Mouse (Mus musculus): Measurements from ENCODE around the gene Olfr47. TPM values are rescaled to one million over a fixed set of nuclear protein-coding genes. Genes with fewer than 3 reads are reported as not detected.

Olfr47 gene
- polyA plus RNA-seq, 1 experiment from 2014 or later: not detected

DNA sequence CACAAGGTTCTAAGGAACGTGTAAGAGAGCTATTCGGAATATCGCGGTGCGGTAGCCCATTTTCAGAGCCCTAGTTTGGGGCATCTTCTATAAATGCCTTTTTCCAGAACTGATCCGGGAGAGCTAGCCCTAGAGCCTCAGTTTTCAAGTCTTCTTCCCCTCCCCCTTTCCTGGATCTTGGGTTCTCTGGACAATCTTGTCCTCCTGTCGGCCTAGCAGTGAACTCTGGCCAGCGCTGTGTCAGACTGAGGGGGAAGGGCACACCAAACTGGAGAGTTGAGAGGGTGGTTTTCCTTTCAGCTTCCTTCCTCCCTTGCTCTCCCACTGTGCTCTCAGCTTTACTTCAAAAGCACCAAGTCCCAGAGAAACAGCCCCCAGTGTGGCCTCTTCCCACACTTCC is 35.0 kb downstream of the Olfr47 start:
- peak; percentile 48 for DNase-seq (ENCODE audit: low spot score)
- peak overlapping the region; percentile 74 for H3K4me3 ChIP-seq
- WGBS: 2% methylated on average over 8 of the region's 8 CpGs

DNA sequence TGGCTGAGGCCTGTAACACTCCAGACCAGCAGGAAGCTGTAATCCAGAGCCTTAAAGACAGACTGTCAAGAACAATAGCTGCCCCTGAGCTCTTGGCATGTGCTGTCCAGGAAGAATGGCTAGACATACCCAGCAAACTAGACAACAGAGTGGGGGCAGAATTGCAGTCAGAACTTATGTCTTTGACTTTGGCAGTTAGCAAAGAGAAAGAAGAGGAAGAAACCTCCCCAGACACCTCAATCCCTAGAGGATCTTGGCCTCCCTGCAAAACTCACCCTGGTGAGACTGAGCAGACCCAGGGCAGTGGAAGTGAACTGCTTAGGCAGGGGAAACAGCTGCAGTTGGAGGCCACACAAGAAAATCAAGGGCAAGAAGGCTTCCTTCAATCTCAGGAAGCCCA is 41.3 kb downstream of the Olfr47 start:
- H3K27ac ChIP-seq (replicated peaks): no peak overlapping the region
- H3K27me3 ChIP-seq (replicated peaks; ENCODE audit: low read depth, poor library complexity, severe bottlenecking): peaks cover 1% of the 10 kb centered on the region; the same call in 1 of the 2 replicates
- no peaks in the 10 kb centered on the region for H3K4me1 ChIP-seq
- no peak overlapping the region for H3K4me3 ChIP-seq
- DNase-seq (ENCODE audit: low spot score): no peak
- H3K36me3 ChIP-seq (replicated peaks): 0 out of 2 replicates have a peak, but pooled peaks cover 2% of the 10 kb centered on the region
- no peaks in the 10 kb centered on the region for H3K9me3 ChIP-seq

More for the DNA sequence above, 35.0 kb downstream of the Olfr47 start:
- Histone ChIP-seq H3K4me1 (peaks cover 16% of the 10 kb centered on the region), H3K27ac (replicated peaks) (peak overlapping the region; percentile 86; the same call in 1 of the 2 replicates), H3K27me3 (replicated peaks; ENCODE audit: low read depth, poor library complexity, severe bottlenecking) (peaks cover 39% of the 10 kb centered on the region), H3K9me3 (no peaks in the 10 kb centered on the region), H3K36me3 (replicated peaks) (no peaks in the 10 kb centered on the region)

DNA sequence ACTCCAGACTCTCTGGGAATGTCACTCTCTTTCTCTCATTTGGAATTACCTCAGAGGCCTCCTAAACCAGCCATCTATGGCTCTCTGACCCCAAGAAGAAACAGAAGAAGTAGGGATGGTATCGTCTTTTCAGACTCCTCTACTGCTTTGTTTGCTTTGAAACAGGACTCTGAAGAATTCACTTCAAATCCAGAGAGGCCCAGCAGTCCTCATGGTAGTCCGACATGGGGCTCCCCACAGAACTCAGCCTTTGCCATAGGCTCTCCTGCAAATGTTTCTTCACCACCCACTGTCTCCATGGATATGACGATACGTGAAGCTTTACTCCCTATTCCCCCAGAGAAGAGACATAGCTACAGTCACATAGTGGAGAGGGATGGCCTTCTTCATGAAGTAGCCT is 42.8 kb downstream of the Olfr47 start:
- Histone ChIP-seq H3K4me1 (no peaks in the 10 kb centered on the region), H3K27me3 (replicated peaks; ENCODE audit: low read depth, poor library complexity, severe bottlenecking) (no peaks in the 10 kb centered on the region), H3K4me3 (no peak overlapping the region), H3K36me3 (replicated peaks) (0 out of 2 replicates have a peak, but pooled peaks cover 2% of the 10 kb centered on the region), H3K27ac (replicated peaks) (no peak overlapping the region), H3K9me3 (no peaks in the 10 kb centered on the region)
- no peak for DNase-seq (ENCODE audit: low spot score)
- WGBS: 78% methylated on average over 4 of the region's 4 CpGs

DNA sequence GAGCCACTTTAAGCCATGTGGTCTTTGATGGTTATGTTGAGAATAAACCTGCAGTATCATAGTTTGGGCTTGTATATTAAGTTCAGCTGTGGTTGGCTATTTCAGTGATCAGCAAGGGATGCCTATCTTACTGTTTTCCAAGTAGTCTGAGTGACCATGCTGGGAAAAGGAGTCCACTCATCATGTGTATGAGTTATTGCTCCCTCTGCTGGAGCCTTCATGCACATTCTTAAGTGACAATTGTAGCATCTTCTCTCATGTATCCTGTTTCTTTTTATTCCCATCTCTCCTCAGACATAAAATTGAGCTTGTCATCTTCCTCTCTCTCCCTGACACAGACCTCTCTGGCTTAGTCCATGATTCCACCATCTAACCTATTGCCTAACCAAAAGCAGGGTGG is 46.9 kb downstream of the Olfr47 start:
- Histone ChIP-seq H3K9me3 (no peaks in the 10 kb centered on the region), H3K4me3 (no peak overlapping the region), H3K36me3 (replicated peaks) (0 out of 2 replicates have a peak, but pooled peaks cover 2% of the 10 kb centered on the region), H3K27me3 (replicated peaks; ENCODE audit: low read depth, poor library complexity, severe bottlenecking) (no peaks in the 10 kb centered on the region), H3K27ac (replicated peaks) (no peak overlapping the region), H3K4me1 (no peaks in the 10 kb centered on the region)
- DNase-seq (ENCODE audit: low spot score): no peak

DNA sequence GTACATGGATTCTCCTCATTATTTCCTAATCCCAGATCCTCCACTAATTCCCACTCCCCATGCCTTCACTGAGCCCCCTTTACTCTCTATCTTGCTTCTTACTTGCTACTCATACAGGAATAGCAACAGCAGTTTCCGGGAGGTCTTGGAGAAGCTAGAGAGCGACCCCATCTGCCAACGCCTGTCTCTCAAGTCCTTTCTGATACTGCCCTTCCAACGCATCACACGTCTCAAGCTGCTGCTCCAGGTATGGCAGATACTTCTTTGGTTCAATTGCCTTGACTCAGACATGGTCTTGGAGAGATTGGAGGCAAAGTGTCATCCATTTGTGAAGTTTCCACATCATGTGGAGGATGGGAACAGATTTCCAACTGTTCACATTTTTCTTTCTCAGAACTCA is 49.2 kb downstream of the Olfr47 start:
- Histone ChIP-seq H3K4me1 (no peaks in the 10 kb centered on the region), H3K27ac (replicated peaks) (no peak overlapping the region), H3K4me3 (no peak overlapping the region), H3K27me3 (replicated peaks; ENCODE audit: low read depth, poor library complexity, severe bottlenecking) (no peaks in the 10 kb centered on the region), H3K36me3 (replicated peaks) (no peaks in the 10 kb centered on the region), H3K9me3 (no peaks in the 10 kb centered on the region)
- 91% methylated on average over 5 of the region's 5 CpGs for WGBS
- DNase-seq (ENCODE audit: low spot score): no peak

Other genes with a start within 250 kb of the Olfr47 start
- gene Olfr441, start 125.2 kb upstream of the Olfr47 start, polyA plus RNA-seq (2016; fragmentation: Nextera tagmentation; extraction: Ambion mirVana): not detected in 2 replicates
- gene Olfr237-ps1, start 85.0 kb upstream of the Olfr47 start, polyA plus RNA-seq (2016; fragmentation: Nextera tagmentation; extraction: Ambion mirVana): not detected in 2 replicates
- gene Olfr437, start 68.2 kb upstream of the Olfr47 start, polyA plus RNA-seq (2016; fragmentation: Nextera tagmentation; extraction: Ambion mirVana): not detected in 2 replicates
- gene Olfr13, start 59.4 kb upstream of the Olfr47 start, polyA plus RNA-seq (2016; fragmentation: Nextera tagmentation; extraction: Ambion mirVana): not detected in 2 replicates
- not detected in 2 replicates for gene Olfr435, start 34.4 kb upstream of the Olfr47 start, polyA plus RNA-seq (2016; fragmentation: Nextera tagmentation; extraction: Ambion mirVana)
- gene Olfr434, start 18.5 kb upstream of the Olfr47 start, polyA plus RNA-seq (2016; fragmentation: Nextera tagmentation; extraction: Ambion mirVana): not detected in 2 replicates
- gene Arhgef5, start 34.1 kb downstream of the Olfr47 start, polyA plus RNA-seq (2016; fragmentation: Nextera tagmentation; extraction: Ambion mirVana): 7.4 and 7.8 TPM in 2 replicates
- gene Nobox, start 78.0 kb downstream of the Olfr47 start, polyA plus RNA-seq (2016; fragmentation: Nextera tagmentation; extraction: Ambion mirVana): not detected in 2 replicates